In genomic region chr6:13069302-13070146, GRCm38 (mm10) we compare ENCODE assay signal across 8 mouse cellular contexts. TPM values are rescaled to one million over a fixed set of nuclear protein-coding genes. Genes with fewer than 3 reads are reported as not detected.
DNase-seq lines count a peak whose midpoint lies in the region; ATAC-seq lines count a peak whose summit lies in the region.

TSS of gene Tmem106b (plus strand) at chr6:13069759.

- peak within 1 kb of the TSS; percentile 79 for H3K4me2 ChIP-seq in heart, embryonic 14.5 days (ENCODE audit: low read length)
- H3K4me2 ChIP-seq in liver, embryonic 13.5 days, result peak within 1 kb of the TSS; percentile 78
- peak within 1 kb of the TSS; percentile 78 for H3K4me2 ChIP-seq in stomach, embryonic 16.5 days (ENCODE audit: low read depth, low read length)

- H3K9me3 ChIP-seq in heart, embryonic 14.5 days (ENCODE audit: control insufficient read depth, low read length), result no peaks in the 10 kb centered on the region
- H3K9me3 ChIP-seq in liver, embryonic 13.5 days (replicated peaks), result no peaks in the 10 kb centered on the region
- H3K9me3 ChIP-seq in stomach, embryonic 16.5 days (replicated peaks; ENCODE audit: control insufficient read depth, low read length), result no peaks in the 10 kb centered on the region

- 3% methylated on average over 61 of the region's 61 CpGs for WGBS in heart, embryonic 14.5 days
- 4% methylated on average over 61 of the region's 61 CpGs for WGBS in liver, embryonic 13.5 days (ENCODE audit: insufficient replicate concordance)
- 3% methylated on average over 61 of the region's 61 CpGs for WGBS in stomach, embryonic 16.5 days

- peak within 1 kb of the TSS; percentile 78 to 86 for H3K4me3 ChIP-seq in heart, embryonic 14.5 days (ENCODE audit: control insufficient read depth in 1 of 2, insufficient read depth in 1 of 2, low read depth in 1 of 2, low read length in 2 of 2)
- peak within 1 kb of the TSS; percentile 87 for H3K4me3 ChIP-seq in liver, embryonic 13.5 days (replicated peaks)
- H3K4me3 ChIP-seq in stomach, embryonic 16.5 days (replicated peaks; ENCODE audit: low read length), result peak within 1 kb of the TSS; percentile 99

- peak within 1 kb of the TSS; percentile 85 to 89 for H3K27ac ChIP-seq in heart, embryonic 14.5 days (replicated peaks in 1 of 2; ENCODE audit: control insufficient read depth in 1 of 2, insufficient read depth in 1 of 2, low read depth in 2 of 2, low read length in 2 of 2)
- H3K27ac ChIP-seq in liver, embryonic 13.5 days, result peak within 1 kb of the TSS; percentile 83
- peak within 1 kb of the TSS; percentile 74 for H3K27ac ChIP-seq in stomach, embryonic 16.5 days (ENCODE audit: low read length)

- ATAC-seq in CD4-positive, CD25-positive, alpha-beta regulatory T cell, adult 4 months, result peak; percentile 83
- ATAC-seq in heart, embryonic 14.5 days (ENCODE audit: insufficient number of reproducible peaks, insufficient read depth, low FRiP score, low read depth), result peak; percentile 99
- ATAC-seq in liver, embryonic 13.5 days (ENCODE audit: low read depth), result peak; percentile 99
- ATAC-seq in stomach, embryonic 16.5 days (ENCODE audit: insufficient read depth, low FRiP score), result peak; percentile 99

- peaks cover 32% of the 10 kb centered on the region for H3K36me3 ChIP-seq in heart, embryonic 14.5 days (ENCODE audit: control insufficient read depth, insufficient read depth, low read length)
- H3K36me3 ChIP-seq in liver, embryonic 13.5 days, result peaks cover 12% of the 10 kb centered on the region; the same call in 1 of the 2 replicates
- H3K36me3 ChIP-seq in stomach, embryonic 16.5 days (ENCODE audit: control insufficient read depth, insufficient read depth, low read length), result peaks cover 2% of the 10 kb centered on the region; the same call in 1 of the 2 replicates

- H3K4me1 ChIP-seq in heart, embryonic 14.5 days (ENCODE audit: control insufficient read depth in 2 of 2, insufficient read depth in 2 of 2, low read length in 2 of 2), result peaks cover 0 to 4% of the 10 kb centered on the region in 2 experiments; a peak in 2 of 4 replicates
- peaks cover 8% of the 10 kb centered on the region for H3K4me1 ChIP-seq in liver, embryonic 13.5 days (replicated peaks)
- peaks cover 7% of the 10 kb centered on the region for H3K4me1 ChIP-seq in stomach, embryonic 16.5 days (ENCODE audit: control insufficient read depth, insufficient read depth, low read length)

- DNase-seq in c-Kit-negative CD71-positive TER-119-positive erythroid progenitor cells, embryonic 14.5 days (ENCODE audit: low read depth, low spot score), result peak; percentile 90
- DNase-seq in fibroblast of lung, adult 2 months (ENCODE audit: low read depth), result peak; percentile 92
- peak; percentile 98 for DNase-seq in kidney, postnatal 14 days
- DNase-seq in liver, embryonic 13.5 days, result peak; percentile 95
- DNase-seq in neural tube, embryonic 10.5 days (ENCODE audit: extremely low spot score, low spot score), result peak; percentile 97

- no peaks in the 10 kb centered on the region for H3K27me3 ChIP-seq in heart, embryonic 14.5 days (ENCODE audit: control insufficient read depth, insufficient read depth, low read length)
- no peaks in the 10 kb centered on the region for H3K27me3 ChIP-seq in liver, embryonic 13.5 days
- H3K27me3 ChIP-seq in stomach, embryonic 16.5 days (ENCODE audit: control insufficient read depth, insufficient read depth, low read length), result no peaks in the 10 kb centered on the region

- H3K9ac ChIP-seq in heart, embryonic 14.5 days (ENCODE audit: low read length), result peak within 1 kb of the TSS; percentile 86
- H3K9ac ChIP-seq in liver, embryonic 13.5 days, result peak within 1 kb of the TSS; percentile 91
- H3K9ac ChIP-seq in stomach, embryonic 16.5 days (ENCODE audit: low read length), result peak within 1 kb of the TSS; percentile 98

RNA-seq across cellular contexts. Expression of gene Tmem106b, which starts in this region (rescaled TPM):
- 10 to 100 TPM; 30.7 to 35.2 TPM for polyA plus RNA-seq in CD4-positive, CD25-positive, alpha-beta regulatory T cell, adult 4 months (2017; shearing (Covaris generic))
- polyA plus RNA-seq in heart, embryonic 14.5 days (2014; fragmentation: Nextera tagmentation; extraction: Ambion mirVana), result 39.6 and 42.5 TPM in 2 replicates
- polyA plus RNA-seq in liver, embryonic 13.5 days (2015; fragmentation: Nextera tagmentation; extraction: Ambion mirVana), result 9.5 and 14.3 TPM in 2 replicates
- polyA plus RNA-seq in stomach, embryonic 16.5 days (2015; fragmentation: Nextera tagmentation; extraction: Ambion mirVana), result 38.3 and 41.3 TPM in 2 replicates

Comparison
In these comparisons a context has a peak if more than half of its experiments do, and no peak if none do; other contexts are left out.
1. Peak in every context shown above with its lines: DNase-seq, ATAC-seq, H3K4me3 ChIP-seq and H3K27ac ChIP-seq.